Mouse (Mus musculus) bone marrow, adult 2 months (tissue): ENCODE data around the gene Fam72a. TPM values are rescaled to one million over a fixed set of nuclear protein-coding genes. Genes with fewer than 3 reads are reported as not detected.

Experiments
- H3K27ac ChIP-seq: fragments of 200-500 bp; 2 replicates; pipeline ENCODE4 v1.5.1; 2012; ENCODE audit warnings: low read depth, mild to moderate bottlenecking, control low read depth, inconsistent platforms, low read length; ENCODE audit not compliant: control insufficient read depth, poor library complexity, insufficient read depth
- H3K4me1 ChIP-seq: fragments of 200-500 bp; 2 replicates; pipeline ENCODE4 v1.6.1; 2011; ENCODE audit warnings: low read length; ENCODE audit not compliant: control insufficient read depth, insufficient read depth
- H3K4me3 ChIP-seq: fragments of 200-500 bp; replicated peaks from 2 replicates; pipeline ENCODE3; 2011; ENCODE audit warnings: mild to moderate bottlenecking, low read depth, low read length, control low read depth; ENCODE audit not compliant: control insufficient read depth
- CTCF ChIP-seq: fragments of 200-500 bp; IDR thresholded peaks from 2 replicates; pipeline ENCODE4 v1.5.1; 2011; ENCODE audit warnings: low read length, control low read depth; ENCODE audit not compliant: control insufficient read depth, insufficient read depth
- POLR2A ChIP-seq: fragments of 200-500 bp; IDR thresholded peaks from 2 replicates; pipeline ENCODE4 v1.6.1; 2011; ENCODE audit warnings: low read depth, mild to moderate bottlenecking, control low read depth, low read length, borderline replicate concordance; ENCODE audit not compliant: control insufficient read depth
- WGBS: fragments of 180-500 bp; shearing (Covaris S2); methylation state at CpG from one replicate; pipeline ENCODE4 v1.1.7; 2018; 5-methylcytosine and 5-hydroxymethylcytosine counted together
- polyA plus RNA-seq: library from polyadenylated mRNA; stranded (reverse); fragments of >200 nt; gene quantifications from 2 replicates; pipeline ENCODE4 v1.2.4, GENCODE M21; 2011; ENCODE audit warnings: low replicate concordance; ENCODE audit not compliant: missing spikeins, insufficient read depth, insufficient read length

Gene Fam72a
- polyA plus RNA-seq, 1 experiment: 5.5 TPM

- Histone ChIP-seq H3K27ac (no peak overlapping the region), H3K4me1 (no peaks in the 10 kb centered on the region), H3K4me3 (no peak overlapping the region)
- WGBS: 66% methylated on average over 3 of the region's 3 CpGs
- TF ChIP-seq POLR2A (no peak), CTCF (no peak)
Observed at GRCm38 (mm10) chr1:131516588-131516987, 11.1 kb upstream of the Fam72a start.

- Histone ChIP-seq H3K4me3 (no peak overlapping the region), H3K27ac (no peak overlapping the region), H3K4me1 (0 out of 2 replicates have a peak, but pooled peaks cover 1% of the 10 kb centered on the region)
- no peak for TF ChIP-seq CTCF
- no peak for TF ChIP-seq POLR2A
- WGBS: 73% methylated on average over 3 of the region's 3 CpGs
Observed at GRCm38 (mm10) chr1:131523794-131524193, 3.9 kb upstream of the Fam72a start.

- no peak overlapping the region for H3K27ac ChIP-seq
- 0 out of 2 replicates have a peak, but pooled peaks cover 2% of the 10 kb centered on the region for H3K4me1 ChIP-seq
- WGBS: 2% methylated on average over 26 of the region's 26 CpGs
- H3K4me3 ChIP-seq: peak overlapping the region; percentile 85
- no peak for TF ChIP-seq POLR2A
- TF ChIP-seq CTCF: no peak
Observed at GRCm38 (mm10) chr1:131525101-131525585, 2.6 kb upstream of the Fam72a start.

GRCm38 (mm10) chr1:131525586-131526271 is 2.0 kb upstream of the Fam72a start:
- under 1% methylated on average over 40 of the region's 41 CpGs for WGBS
- Histone ChIP-seq H3K27ac (peak overlapping the region; percentile 90), H3K4me1 (0 out of 2 replicates have a peak, but pooled peaks cover 2% of the 10 kb centered on the region), H3K4me3 (peak overlapping the region; percentile 85)
- TF ChIP-seq POLR2A (no peak), CTCF (no peak)

GRCm38 (mm10) chr1:131526371-131527270 is 1.1 kb upstream of the Fam72a start:
- Histone ChIP-seq H3K27ac (peak overlapping the region; percentile 90), H3K4me1 (0 out of 2 replicates have a peak, but pooled peaks cover 2% of the 10 kb centered on the region), H3K4me3 (peak overlapping the region; percentile 85)
- 1% methylated on average over 81 of the region's 81 CpGs for WGBS
- TF ChIP-seq POLR2A: peak; percentile 32; the same call in 1 of the 2 replicates
- TF ChIP-seq CTCF: no peak

GRCm38 (mm10) chr1:131528081-131528507 is 391 bp downstream of the Fam72a start:
- WGBS: under 1% methylated on average over 34 of the region's 34 CpGs
- Histone ChIP-seq H3K4me3 (peak overlapping the region; percentile 73), H3K4me1 (0 out of 2 replicates have a peak, but pooled peaks cover 2% of the 10 kb centered on the region), H3K27ac (peak overlapping the region; percentile 66)
- TF ChIP-seq CTCF (no peak), POLR2A (no peak)

GRCm38 (mm10) chr1:131528561-131529166 is 961 bp downstream of the Fam72a start:
- WGBS: 6% methylated on average over 9 of the region's 9 CpGs
- TF ChIP-seq CTCF: no peak
- no peak for TF ChIP-seq POLR2A
- H3K4me3 ChIP-seq: peak overlapping the region; percentile 73
- 0 out of 2 replicates have a peak, but pooled peaks cover 2% of the 10 kb centered on the region for H3K4me1 ChIP-seq
- H3K27ac ChIP-seq: no peak overlapping the region
